Mouse (Mus musculus): ENCODE measurements around the gene Cyp2d40. TPM values are rescaled to one million over a fixed set of nuclear protein-coding genes. Genes with fewer than 3 reads are reported as not detected.

Gene Cyp2d40
- polyA plus RNA-seq (2015; fragmentation: Nextera tagmentation; extraction: Ambion mirVana): not detected in 2 replicates

DNA sequence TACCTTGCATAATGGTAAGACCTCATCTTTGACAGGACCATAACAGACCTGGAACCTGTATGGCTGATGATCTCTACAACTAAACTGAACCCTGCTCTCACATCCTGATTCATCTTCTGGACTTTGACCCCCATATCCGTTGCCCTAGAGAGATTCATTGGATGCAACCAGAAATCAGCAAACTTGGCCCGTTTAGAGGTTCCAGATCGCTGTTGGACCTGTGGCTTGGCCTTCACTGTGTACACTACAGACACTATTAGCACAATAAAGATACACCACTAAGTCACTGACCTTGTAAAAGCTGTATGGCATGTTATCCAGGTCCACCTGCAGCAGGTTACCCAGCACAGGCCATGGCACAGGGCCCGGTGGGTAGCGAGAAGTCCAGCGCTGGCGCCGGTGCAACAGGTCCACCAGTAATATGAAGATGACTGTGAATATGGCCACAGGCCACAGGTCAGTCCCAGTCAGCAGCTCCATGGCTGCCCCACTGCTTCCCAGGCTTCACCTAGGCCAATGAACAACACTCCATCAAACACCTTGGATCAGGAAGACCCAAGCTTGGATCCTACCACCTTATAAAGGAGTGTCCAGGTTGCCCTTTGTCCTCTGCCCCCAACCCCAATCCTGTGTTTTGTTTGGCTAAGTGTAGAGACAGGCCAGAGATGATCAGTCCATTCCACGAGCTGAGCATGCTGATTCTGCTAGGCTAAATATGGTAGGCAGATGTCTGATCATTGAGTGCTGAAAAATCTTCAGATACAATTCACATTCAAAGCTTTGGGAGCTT, at the start of gene Cyp2d40:
Cyp2d40 (minus strand) TSS at position 553 of the 790 bp plus-strand sequence.
- Histone ChIP-seq H3K36me3 (ENCODE audit: control insufficient read depth, insufficient read depth, low read length) (no peaks in the 10 kb centered on the region), H3K4me1 (replicated peaks; ENCODE audit: control insufficient read depth, insufficient read depth, low read length) (no peaks in the 10 kb centered on the region), H3K27me3 (ENCODE audit: control insufficient read depth, insufficient read depth, low read depth, low read length) (no peaks in the 10 kb centered on the region), H3K9ac (ENCODE audit: low read length) (no peak within 1 kb of the TSS), H3K27ac (ENCODE audit: low read length) (no peak within 1 kb of the TSS), H3K4me2 (ENCODE audit: low read depth, low read length) (no peak within 1 kb of the TSS), H3K9me3 (ENCODE audit: control insufficient read depth, low read length) (no peaks in the 10 kb centered on the region), H3K4me3 (ENCODE audit: low read length) (no peak within 1 kb of the TSS)
- 87% methylated on average over 9 of the region's 9 CpGs for WGBS
- no peak for ATAC-seq (ENCODE audit: low read depth)

DNA sequence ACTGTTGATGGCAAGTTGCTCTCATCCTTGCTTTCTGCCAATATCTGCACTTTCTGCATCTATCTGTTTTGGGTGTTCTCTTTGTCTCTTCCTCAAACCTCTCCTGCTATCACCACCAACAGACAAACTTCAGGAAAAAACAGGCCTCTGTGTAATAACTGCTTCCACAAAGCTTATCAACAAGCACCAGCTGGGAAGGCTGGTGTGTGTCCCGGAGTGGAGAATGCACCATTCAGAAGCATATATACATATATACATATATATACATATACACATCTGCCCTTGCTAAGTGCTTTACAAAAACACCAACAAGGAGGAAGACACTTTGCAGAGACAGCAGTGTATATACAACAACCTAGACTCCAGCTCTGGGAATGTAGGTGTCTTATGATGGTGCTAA, 46.6 kb upstream of the Cyp2d40 start:
- H3K4me2 ChIP-seq (ENCODE audit: low read depth, low read length): no peak overlapping the region
- peaks cover 7% of the 10 kb centered on the region; the same call in 1 of the 2 replicates for H3K36me3 ChIP-seq (ENCODE audit: control insufficient read depth, insufficient read depth, low read length)
- ATAC-seq (ENCODE audit: low read depth): no peak
- H3K4me3 ChIP-seq (ENCODE audit: low read length): no peak overlapping the region
- no peaks in the 10 kb centered on the region for H3K4me1 ChIP-seq (replicated peaks; ENCODE audit: control insufficient read depth, insufficient read depth, low read length)
- no peak overlapping the region for H3K9ac ChIP-seq (ENCODE audit: low read length)
- no peaks in the 10 kb centered on the region for H3K27me3 ChIP-seq (ENCODE audit: control insufficient read depth, insufficient read depth, low read depth, low read length)
- 71% methylated on average over 1 of the region's 1 CpGs for whole genome bisulfite sequencing
- no peak overlapping the region for H3K27ac ChIP-seq (ENCODE audit: low read length)
- no peaks in the 10 kb centered on the region for H3K9me3 ChIP-seq (ENCODE audit: control insufficient read depth, low read length)

DNA sequence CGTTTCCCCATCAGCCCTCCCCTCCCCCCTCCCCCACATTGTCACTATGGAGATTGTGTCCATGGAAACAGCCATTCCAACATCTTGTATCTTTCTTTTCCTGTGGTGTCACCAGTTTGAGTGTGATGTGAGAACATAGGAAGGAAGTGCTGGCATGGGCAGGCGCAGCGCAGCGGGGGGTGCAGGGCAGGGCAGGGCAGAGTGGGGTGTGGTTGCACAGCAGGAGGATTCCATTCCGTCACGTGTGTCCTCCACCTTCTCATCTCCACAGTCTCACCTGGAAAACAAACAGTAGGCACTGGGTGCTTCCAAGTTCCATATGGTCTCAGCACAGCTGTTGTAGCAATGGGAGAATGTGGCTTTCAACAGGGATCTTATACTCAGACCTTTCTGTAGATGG, 45.5 kb upstream of the Cyp2d40 start:
- no peak for ATAC-seq (ENCODE audit: low read depth)
- H3K4me3 ChIP-seq (ENCODE audit: low read length): no peak overlapping the region
- no peak overlapping the region for H3K27ac ChIP-seq (ENCODE audit: low read length)
- peaks cover 7% of the 10 kb centered on the region; the same call in 1 of the 2 replicates for H3K36me3 ChIP-seq (ENCODE audit: control insufficient read depth, insufficient read depth, low read length)
- no peaks in the 10 kb centered on the region for H3K27me3 ChIP-seq (ENCODE audit: control insufficient read depth, insufficient read depth, low read depth, low read length)
- no peak overlapping the region for H3K4me2 ChIP-seq (ENCODE audit: low read depth, low read length)
- no peaks in the 10 kb centered on the region for H3K9me3 ChIP-seq (ENCODE audit: control insufficient read depth, low read length)
- H3K9ac ChIP-seq (ENCODE audit: low read length): no peak overlapping the region
- WGBS: 69% methylated on average over 6 of the region's 6 CpGs
- H3K4me1 ChIP-seq (replicated peaks; ENCODE audit: control insufficient read depth, insufficient read depth, low read length): no peaks in the 10 kb centered on the region

DNA sequence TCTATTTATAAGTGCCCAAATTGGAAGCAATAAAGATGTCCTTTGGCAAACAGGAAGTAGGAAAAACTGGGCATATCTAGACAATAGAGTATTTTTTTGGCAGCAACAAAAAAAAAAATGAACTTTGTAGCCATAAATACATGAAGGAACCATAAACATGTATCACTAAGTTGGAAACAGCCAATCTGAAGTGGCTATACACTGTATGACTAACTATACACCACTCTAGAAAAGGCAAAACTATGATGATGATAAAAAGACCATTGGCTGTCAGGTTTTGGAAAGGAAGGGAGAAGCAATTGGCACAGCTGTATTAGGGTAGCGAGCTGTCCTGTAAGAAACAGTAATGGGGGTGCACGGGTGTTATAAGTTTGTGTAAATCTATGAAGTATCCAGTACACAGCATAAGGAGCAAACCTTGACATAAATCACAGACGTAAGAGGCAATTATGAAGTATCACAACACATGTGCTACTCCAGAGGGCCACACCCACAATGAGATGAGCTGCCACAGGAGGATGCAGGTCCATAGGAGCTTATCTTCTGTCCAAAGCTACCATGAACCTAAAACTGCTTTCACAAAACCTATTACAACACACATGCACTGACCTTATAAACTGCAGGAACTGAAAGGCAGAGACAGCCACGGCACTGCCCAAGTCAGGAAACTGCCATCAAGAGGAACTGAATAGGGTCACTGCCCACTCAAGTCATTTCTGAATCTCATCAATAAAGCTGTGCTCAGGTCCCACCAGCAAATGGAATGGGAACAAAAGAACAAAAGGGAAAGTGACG, 43.2 kb upstream of the Cyp2d40 start:
- H3K4me1 ChIP-seq (replicated peaks; ENCODE audit: control insufficient read depth, insufficient read depth, low read length): no peaks in the 10 kb centered on the region
- H3K4me3 ChIP-seq (ENCODE audit: low read length): no peak overlapping the region
- ATAC-seq (ENCODE audit: low read depth): no peak
- no peaks in the 10 kb centered on the region for H3K27me3 ChIP-seq (ENCODE audit: control insufficient read depth, insufficient read depth, low read depth, low read length)
- H3K4me2 ChIP-seq (ENCODE audit: low read depth, low read length): no peak overlapping the region
- H3K9ac ChIP-seq (ENCODE audit: low read length): no peak overlapping the region
- no peaks in the 10 kb centered on the region for H3K9me3 ChIP-seq (ENCODE audit: control insufficient read depth, low read length)
- H3K27ac ChIP-seq (ENCODE audit: low read length): no peak overlapping the region
- peaks cover 7% of the 10 kb centered on the region; the same call in 1 of the 2 replicates for H3K36me3 ChIP-seq (ENCODE audit: control insufficient read depth, insufficient read depth, low read length)
- WGBS: 78% methylated on average over 5 of the region's 5 CpGs

DNA sequence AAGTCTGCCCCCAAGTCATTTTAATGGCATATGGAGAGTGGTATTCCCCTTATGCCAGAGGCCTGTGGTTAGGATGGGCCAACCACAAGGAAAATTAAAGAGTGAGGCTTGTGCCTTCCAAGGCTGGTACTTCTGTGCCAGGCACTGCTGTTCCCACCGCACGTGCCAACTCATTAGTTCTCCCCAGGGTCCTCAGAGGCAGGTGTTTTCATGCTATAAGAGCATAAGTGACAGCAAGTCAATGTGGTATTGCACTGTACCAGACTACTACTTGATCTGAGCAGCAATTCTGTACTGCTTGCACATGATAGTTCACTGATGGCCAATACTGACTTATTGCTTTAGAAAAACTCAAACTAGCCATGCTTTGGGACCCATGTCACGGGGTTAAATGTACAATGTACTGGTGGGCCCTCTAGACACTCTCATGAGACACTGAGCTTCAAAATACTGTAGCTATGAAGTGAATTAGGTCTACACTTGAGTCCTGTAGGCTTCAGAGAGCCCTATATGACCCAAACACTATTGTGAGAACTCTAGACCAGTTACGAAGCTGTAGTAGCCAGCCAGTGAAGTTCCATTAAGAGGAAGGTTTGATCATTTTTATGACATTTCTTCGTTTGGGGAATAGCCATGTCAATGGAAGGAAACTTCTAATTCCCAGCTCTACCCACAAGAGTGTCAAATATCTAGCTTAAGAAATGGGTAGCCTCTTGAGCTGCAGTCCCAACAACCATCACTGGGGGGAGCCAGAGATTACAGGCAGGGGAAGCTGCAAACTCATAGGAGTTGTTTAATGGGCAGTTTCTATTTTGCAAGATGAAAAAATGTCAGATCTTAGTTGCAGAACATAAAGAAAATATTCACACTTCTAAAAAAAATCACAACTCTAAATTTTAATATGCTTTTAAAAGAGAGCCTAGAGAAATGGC, 41.0 kb upstream of the Cyp2d40 start:
- Histone ChIP-seq H3K27ac (ENCODE audit: low read length) (no peak overlapping the region), H3K4me2 (ENCODE audit: low read depth, low read length) (no peak overlapping the region), H3K4me1 (replicated peaks; ENCODE audit: control insufficient read depth, insufficient read depth, low read length) (no peaks in the 10 kb centered on the region), H3K4me3 (ENCODE audit: low read length) (no peak overlapping the region), H3K9me3 (ENCODE audit: control insufficient read depth, low read length) (no peaks in the 10 kb centered on the region), H3K9ac (ENCODE audit: low read length) (no peak overlapping the region), H3K36me3 (ENCODE audit: control insufficient read depth, insufficient read depth, low read length) (no peaks in the 10 kb centered on the region), H3K27me3 (ENCODE audit: control insufficient read depth, insufficient read depth, low read depth, low read length) (no peaks in the 10 kb centered on the region)
- WGBS: 77% methylated on average over 5 of the region's 5 CpGs
- no peak for ATAC-seq (ENCODE audit: low read depth)

DNA sequence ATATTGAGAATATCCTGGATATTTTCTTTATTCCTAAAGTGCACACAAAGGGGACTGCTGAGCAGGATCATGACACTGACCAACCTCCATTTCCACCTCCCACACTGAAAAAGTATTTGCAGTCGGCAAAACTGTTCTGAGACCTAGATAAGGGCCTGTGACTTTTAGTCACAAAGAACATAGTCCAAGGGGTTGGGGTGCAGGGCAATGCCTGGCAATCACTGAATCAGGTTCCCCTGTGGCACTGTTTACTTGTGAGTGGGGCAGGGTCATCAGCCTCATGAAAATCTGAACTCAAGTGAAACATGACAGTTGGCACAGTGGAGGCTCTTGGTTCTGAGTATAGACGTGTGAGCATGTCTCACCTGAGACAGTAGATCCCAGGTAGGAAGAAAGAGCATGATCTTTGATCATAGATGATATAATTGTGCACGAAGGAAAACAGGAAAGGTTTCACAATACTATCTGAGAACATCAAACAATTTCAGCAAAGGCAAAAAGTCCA, 32.0 kb upstream of the Cyp2d40 start:
- Histone ChIP-seq H3K4me3 (ENCODE audit: low read length) (no peak overlapping the region), H3K9ac (ENCODE audit: low read length) (no peak overlapping the region), H3K27me3 (ENCODE audit: control insufficient read depth, insufficient read depth, low read depth, low read length) (no peaks in the 10 kb centered on the region), H3K27ac (ENCODE audit: low read length) (no peak overlapping the region), H3K36me3 (ENCODE audit: control insufficient read depth, insufficient read depth, low read length) (no peaks in the 10 kb centered on the region), H3K9me3 (ENCODE audit: control insufficient read depth, low read length) (no peaks in the 10 kb centered on the region), H3K4me2 (ENCODE audit: low read depth, low read length) (no peak overlapping the region), H3K4me1 (replicated peaks; ENCODE audit: control insufficient read depth, insufficient read depth, low read length) (no peaks in the 10 kb centered on the region)
- 72% methylated on average over 3 of the region's 3 CpGs for WGBS
- no peak for ATAC-seq (ENCODE audit: low read depth)

DNA sequence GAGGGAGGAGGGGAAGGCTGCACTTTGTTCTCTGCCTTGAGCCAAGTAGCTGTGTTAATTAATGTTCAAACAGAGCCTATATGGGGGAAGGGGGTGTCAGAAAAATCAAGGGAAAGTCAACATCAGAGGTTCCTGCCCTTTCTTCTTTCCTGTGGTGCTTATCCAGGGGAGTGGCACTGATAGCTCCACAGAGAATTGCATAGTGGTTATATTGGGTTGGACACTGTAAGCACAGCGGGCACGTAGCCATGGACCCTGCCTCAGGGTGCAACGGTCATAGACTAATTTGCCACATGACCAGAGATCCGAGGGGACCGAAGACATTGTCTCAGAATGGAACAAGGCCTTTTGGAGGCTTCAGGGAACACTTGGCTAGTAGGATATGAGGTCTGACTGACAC, 30.3 kb upstream of the Cyp2d40 start, which contains the start of gene Cyp2d26:
Cyp2d26 (minus strand) TSS at position 18 of the 400 bp plus-strand sequence.
- H3K4me3 ChIP-seq (ENCODE audit: low read length): no peak within 1 kb of the TSS
- H3K9ac ChIP-seq (ENCODE audit: low read length): no peak within 1 kb of the TSS
- no peak within 1 kb of the TSS for H3K4me2 ChIP-seq (ENCODE audit: low read depth, low read length)
- no peaks in the 10 kb centered on the region for H3K36me3 ChIP-seq (ENCODE audit: control insufficient read depth, insufficient read depth, low read length)
- no peak for ATAC-seq (ENCODE audit: low read depth)
- H3K27ac ChIP-seq (ENCODE audit: low read length): no peak within 1 kb of the TSS
- no peaks in the 10 kb centered on the region for H3K4me1 ChIP-seq (replicated peaks; ENCODE audit: control insufficient read depth, insufficient read depth, low read length)
- no peaks in the 10 kb centered on the region for H3K27me3 ChIP-seq (ENCODE audit: control insufficient read depth, insufficient read depth, low read depth, low read length)
- no peaks in the 10 kb centered on the region for H3K9me3 ChIP-seq (ENCODE audit: control insufficient read depth, low read length)
- WGBS: 79% methylated on average over 5 of the region's 5 CpGs

DNA sequence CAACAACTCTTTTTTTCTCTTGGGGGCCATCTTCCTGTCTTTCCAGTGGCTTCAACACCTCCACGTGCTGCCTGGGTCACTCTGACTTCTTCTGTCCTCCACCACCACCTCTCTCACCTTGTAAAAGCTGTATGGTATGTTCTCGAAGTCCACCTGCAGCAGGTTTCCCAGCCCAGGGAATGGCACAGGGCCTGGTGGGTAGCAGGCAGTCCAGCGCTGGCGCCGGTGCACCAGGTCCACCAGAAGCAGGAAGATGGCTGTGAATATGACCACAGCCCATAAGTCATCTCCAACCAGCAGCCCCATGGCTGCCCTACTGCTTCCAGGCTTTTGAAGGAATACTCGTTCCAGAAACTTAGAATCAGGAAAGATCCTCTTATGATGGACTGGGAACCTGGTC, 29.9 kb upstream of the Cyp2d40 start:
- 70% methylated on average over 6 of the region's 6 CpGs for whole genome bisulfite sequencing
- no peak overlapping the region for H3K9ac ChIP-seq (ENCODE audit: low read length)
- H3K27me3 ChIP-seq (ENCODE audit: control insufficient read depth, insufficient read depth, low read depth, low read length): no peaks in the 10 kb centered on the region
- H3K4me2 ChIP-seq (ENCODE audit: low read depth, low read length): no peak overlapping the region
- no peaks in the 10 kb centered on the region for H3K4me1 ChIP-seq (replicated peaks; ENCODE audit: control insufficient read depth, insufficient read depth, low read length)
- no peaks in the 10 kb centered on the region for H3K36me3 ChIP-seq (ENCODE audit: control insufficient read depth, insufficient read depth, low read length)
- H3K4me3 ChIP-seq (ENCODE audit: low read length): no peak overlapping the region
- no peak for ATAC-seq (ENCODE audit: low read depth)
- H3K9me3 ChIP-seq (ENCODE audit: control insufficient read depth, low read length): no peaks in the 10 kb centered on the region
- H3K27ac ChIP-seq (ENCODE audit: low read length): no peak overlapping the region

All from lung, embryonic 16.5 days (tissue).